Mouse (Mus musculus): ENCODE data around the gene Olfr20. TPM values are rescaled to one million over a fixed set of nuclear protein-coding genes. Genes with fewer than 3 reads are reported as not detected.
"Not testable (repeated sequence)": the region's sequence is repeated elsewhere in the genome, so short reads cannot be mapped to it uniquely, and the experiment has no call there.

Olfr20 gene
- polyA plus RNA-seq (2015; fragmentation: Nextera tagmentation; extraction: Ambion mirVana), result not detected in 2 replicates

- Histone ChIP-seq H3K4me1 (no peaks in the 10 kb centered on the region), H3K27me3 (no peaks in the 10 kb centered on the region), H3K4me2 (replicated peaks) (no peak within 1 kb of the TSS), H3K9me3 (no peaks in the 10 kb centered on the region), H3K4me3 (no peak within 1 kb of the TSS), H3K27ac (replicated peaks) (no peak within 1 kb of the TSS), H3K36me3 (no peaks in the 10 kb centered on the region), H3K9ac (replicated peaks) (no peak within 1 kb of the TSS)
- ATAC-seq (replicated peaks), result no peak
- WGBS, result 45% methylated on average over 3 of the region's 3 CpGs
These were observed at the start of gene Olfr20 for GRCm38 (mm10) chr11:73350483-73350882. Gene Olfr20 (plus strand): TSS chr11:73350783.

GRCm38 (mm10) chr11:73303123-73303522 lies 47.5 kb upstream of the Olfr20 start:
- Histone ChIP-seq H3K27ac (replicated peaks) (no peak overlapping the region), H3K4me2 (replicated peaks) (no peak overlapping the region), H3K4me3 (no peak overlapping the region), H3K9ac (replicated peaks) (no peak overlapping the region), H3K27me3 (no peaks in the 10 kb centered on the region), H3K9me3 (no peaks in the 10 kb centered on the region), H3K4me1 (no peaks in the 10 kb centered on the region), H3K36me3 (no peaks in the 10 kb centered on the region)
- ATAC-seq (replicated peaks), result no peak
- 12% methylated on average over 2 of the region's 2 CpGs for WGBS

GRCm38 (mm10) chr11:73315961-73316360 lies 34.6 kb upstream of the Olfr20 start:
- Histone ChIP-seq H3K4me1 (no peaks in the 10 kb centered on the region), H3K36me3 (no peaks in the 10 kb centered on the region), H3K27ac (replicated peaks) (no peak overlapping the region), H3K4me3 (no peak overlapping the region), H3K9me3 (no peaks in the 10 kb centered on the region), H3K27me3 (no peaks in the 10 kb centered on the region), H3K9ac (replicated peaks) (no peak overlapping the region), H3K4me2 (replicated peaks) (no peak overlapping the region)
- ATAC-seq (replicated peaks), result no peak
- WGBS, result 49% methylated on average over 3 of the region's 3 CpGs

GRCm38 (mm10) chr11:73318581-73318980 lies 32.0 kb upstream of the Olfr20 start:
- not testable (repeated sequence) for ATAC-seq (replicated peaks); H3K36me3 ChIP-seq
- WGBS, result 82% methylated on average over 2 of the region's 2 CpGs

GRCm38 (mm10) chr11:73321064-73321463 lies 29.5 kb upstream of the Olfr20 start:
- H3K9me3 ChIP-seq; H3K9ac ChIP-seq (replicated peaks); H3K4me2 ChIP-seq (replicated peaks); H3K4me3 ChIP-seq; H3K27me3 ChIP-seq; H3K27ac ChIP-seq (replicated peaks); ATAC-seq (replicated peaks); H3K4me1 ChIP-seq; H3K36me3 ChIP-seq: not testable (repeated sequence)
- WGBS, result 94% methylated on average over 13 of the region's 13 CpGs

More at GRCm38 (mm10) chr11:73318581-73318980, 32.0 kb upstream of the Olfr20 start:
- H3K27me3 ChIP-seq; H3K4me3 ChIP-seq; H3K27ac ChIP-seq (replicated peaks); H3K9ac ChIP-seq (replicated peaks); H3K9me3 ChIP-seq; H3K4me1 ChIP-seq; H3K4me2 ChIP-seq (replicated peaks): not testable (repeated sequence)

GRCm38 (mm10) chr11:73323906-73324830 lies 26.4 kb upstream of the Olfr20 start:
- no peaks in the 10 kb centered on the region for H3K4me1 ChIP-seq
- no peak overlapping the region for H3K9ac ChIP-seq (replicated peaks)
- H3K27ac ChIP-seq (replicated peaks), result no peak overlapping the region
- H3K27me3 ChIP-seq, result no peaks in the 10 kb centered on the region
- H3K4me3 ChIP-seq, result no peak overlapping the region
- H3K36me3 ChIP-seq, result no peaks in the 10 kb centered on the region
- no peaks in the 10 kb centered on the region for H3K9me3 ChIP-seq
- H3K4me2 ChIP-seq (replicated peaks), result no peak overlapping the region
- WGBS, result 74% methylated on average over 9 of the region's 9 CpGs
- ATAC-seq (replicated peaks), result no peak

- Histone ChIP-seq H3K9me3 (no peaks in the 10 kb centered on the region), H3K4me1 (no peaks in the 10 kb centered on the region), H3K9ac (replicated peaks) (no peak overlapping the region), H3K4me3 (no peak overlapping the region), H3K27me3 (no peaks in the 10 kb centered on the region), H3K27ac (replicated peaks) (no peak overlapping the region), H3K4me2 (replicated peaks) (no peak overlapping the region), H3K36me3 (no peaks in the 10 kb centered on the region)
- ATAC-seq (replicated peaks), result no peak
- 72% methylated on average over 12 of the region's 12 CpGs for WGBS
These were observed 24.1 kb upstream of the Olfr20 start for GRCm38 (mm10) chr11:73326485-73326886.

GRCm38 (mm10) chr11:73327361-73327760 lies 23.2 kb upstream of the Olfr20 start:
- H3K27ac ChIP-seq (replicated peaks), result no peak overlapping the region
- no peaks in the 10 kb centered on the region for H3K27me3 ChIP-seq
- no peaks in the 10 kb centered on the region for H3K9me3 ChIP-seq
- no peak for ATAC-seq (replicated peaks)
- no peak overlapping the region for H3K4me3 ChIP-seq
- 79% methylated on average over 4 of the region's 4 CpGs for WGBS
- H3K9ac ChIP-seq (replicated peaks), result no peak overlapping the region
- H3K4me2 ChIP-seq (replicated peaks), result no peak overlapping the region
- H3K4me1 ChIP-seq, result no peaks in the 10 kb centered on the region
- no peaks in the 10 kb centered on the region for H3K36me3 ChIP-seq

- 86% methylated on average over 27 of the region's 27 CpGs for WGBS
- no peak within 1 kb of the TSS for H3K4me3 ChIP-seq
- no peaks in the 10 kb centered on the region for H3K9me3 ChIP-seq
These were observed 21.1 kb upstream of the Olfr20 start, which contains the start of the genes Aspa, Gm49340 and Spata22 for GRCm38 (mm10) chr11:73329442-73329841. Gene Aspa (minus strand): TSS chr11:73329596. Gene Gm49340 (plus strand): TSS chr11:73329741. Gene Spata22 (plus strand): TSS chr11:73329741.

GRCm38 (mm10) chr11:73333357-73333756 lies 17.2 kb upstream of the Olfr20 start:
- Histone ChIP-seq H3K9me3 (no peaks in the 10 kb centered on the region), H3K4me1 (no peaks in the 10 kb centered on the region), H3K4me2 (replicated peaks) (no peak overlapping the region), H3K36me3 (no peaks in the 10 kb centered on the region), H3K4me3 (no peak overlapping the region), H3K27me3 (no peaks in the 10 kb centered on the region), H3K27ac (replicated peaks) (no peak overlapping the region), H3K9ac (replicated peaks) (no peak overlapping the region)
- ATAC-seq (replicated peaks), result no peak
- WGBS, result 67% methylated on average over 2 of the region's 2 CpGs

More at GRCm38 (mm10) chr11:73329442-73329841, 21.1 kb upstream of the Olfr20 start, which contains the start of the genes Aspa, Gm49340 and Spata22:
- H3K27me3 ChIP-seq, result no peaks in the 10 kb centered on the region
- no peak within 1 kb of the TSS for H3K9ac ChIP-seq (replicated peaks)
- no peak within 1 kb of the TSS for H3K27ac ChIP-seq (replicated peaks)
- no peaks in the 10 kb centered on the region for H3K36me3 ChIP-seq
- ATAC-seq (replicated peaks), result no peak
- no peak within 1 kb of the TSS for H3K4me2 ChIP-seq (replicated peaks)
- no peaks in the 10 kb centered on the region for H3K4me1 ChIP-seq

- 85% methylated on average over 4 of the region's 4 CpGs for WGBS
- no peak for ATAC-seq (replicated peaks)
- no peaks in the 10 kb centered on the region for H3K36me3 ChIP-seq
- H3K4me3 ChIP-seq, result no peak overlapping the region
- no peak overlapping the region for H3K4me2 ChIP-seq (replicated peaks)
- no peaks in the 10 kb centered on the region for H3K4me1 ChIP-seq
- no peak overlapping the region for H3K9ac ChIP-seq (replicated peaks)
- H3K9me3 ChIP-seq, result no peaks in the 10 kb centered on the region
- H3K27ac ChIP-seq (replicated peaks), result no peak overlapping the region
- H3K27me3 ChIP-seq, result no peaks in the 10 kb centered on the region
These were observed 13.7 kb upstream of the Olfr20 start for GRCm38 (mm10) chr11:73336919-73337318.

- H3K4me2 ChIP-seq (replicated peaks), result no peak within 1 kb of the TSS
- ATAC-seq (replicated peaks), result no peak
- WGBS, result 91% methylated on average over 2 of the region's 2 CpGs
These were observed 20.4 kb downstream of the Olfr20 start, which contains the start of gene Olfr376 for GRCm38 (mm10) chr11:73370946-73371345. Gene Olfr376 (plus strand): TSS chr11:73371246.

More at GRCm38 (mm10) chr11:73370946-73371345, 20.4 kb downstream of the Olfr20 start, which contains the start of gene Olfr376:
- H3K27ac ChIP-seq (replicated peaks), result no peak within 1 kb of the TSS
- H3K36me3 ChIP-seq, result no peaks in the 10 kb centered on the region
- no peaks in the 10 kb centered on the region for H3K9me3 ChIP-seq
- H3K4me1 ChIP-seq, result no peaks in the 10 kb centered on the region
- no peak within 1 kb of the TSS for H3K4me3 ChIP-seq
- H3K27me3 ChIP-seq, result no peaks in the 10 kb centered on the region
- no peak within 1 kb of the TSS for H3K9ac ChIP-seq (replicated peaks)
